Mouse (Mus musculus): ENCODE data around the gene 1810013L24Rik.

DNA sequence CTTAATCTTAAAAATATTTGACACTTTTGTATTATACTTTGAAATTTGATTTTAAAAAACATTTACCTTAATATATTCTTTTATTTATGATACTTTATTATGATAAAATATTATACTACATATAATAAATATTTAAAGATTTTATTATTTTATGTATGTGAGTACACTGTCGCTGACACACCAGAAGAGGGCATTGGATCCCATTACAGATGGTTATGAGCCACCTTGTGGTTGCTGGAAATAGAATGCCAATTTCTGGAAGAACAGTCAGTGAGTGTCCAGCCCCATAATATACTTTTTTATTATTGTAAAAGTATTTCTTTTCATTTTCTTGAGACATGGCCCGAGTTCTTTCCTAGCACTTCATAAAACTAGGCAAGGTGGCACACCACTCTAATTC lies 48.2 kb upstream of the 1810013L24Rik start:
- no peak for TF ChIP-seq CTCF (IDR thresholded peaks at IDR 0.05; ENCODE audit: low read depth, low read length)
- TF ChIP-seq POLR2A (IDR thresholded peaks at IDR 0.05; ENCODE audit: borderline replicate concordance, low read depth, low read length) = no peak

Measured in bone marrow macrophage, adult 2 months (primary cell).